Mouse (Mus musculus) heart, postnatal 0 days (tissue): Measurements from ENCODE around the gene Hnrnpf. TPM values are rescaled to one million over a fixed set of nuclear protein-coding genes. Genes with fewer than 3 reads are reported as not detected.

ENCODE experiments used
- ATAC-seq: fragments of 200-750 bp; cut with Nextera tagmentation; 2 replicates; pipeline ENCODE4 v1.8.0; 2017; ENCODE audit warnings: low read depth, moderate number of reproducible peaks, moderate library complexity; ENCODE audit not compliant: insufficient read depth
- DNase-seq: peaks from one replicate; pipeline ENCODE4 v3.0.0-alpha.2; 2016; ENCODE audit warnings: low spot score
- H3K27ac ChIP-seq: fragments of 300-500 bp; sonication (generic); 2 replicates; pipeline ENCODE4 v1.5.1; 2014; ENCODE audit warnings: low read depth, mild to moderate bottlenecking
- H3K27me3 ChIP-seq: fragments of 300-500 bp; sonication (generic); 2 replicates; pipeline ENCODE4 v1.6.1; 2014; ENCODE audit warnings: low read length, mixed read lengths; ENCODE audit not compliant: control insufficient read depth, insufficient read depth
- H3K36me3 ChIP-seq: fragments of 300-500 bp; sonication (generic); replicated peaks from 2 replicates; pipeline ENCODE4 v1.6.1; 2014; ENCODE audit warnings: low read length, mixed read lengths; ENCODE audit not compliant: control insufficient read depth, insufficient read depth
- H3K4me1 ChIP-seq: fragments of 300-500 bp; sonication (generic); 2 replicates; pipeline ENCODE4 v1.6.1; 2014; ENCODE audit warnings: antibody characterized with exemption; ENCODE audit not compliant: control insufficient read depth, insufficient read depth
- H3K4me2 ChIP-seq: fragments of 300-500 bp; sonication (generic); 2 replicates; pipeline ENCODE4 v1.6.1; 2014; ENCODE audit warnings: low read depth, mild to moderate bottlenecking, low read length, moderate library complexity
- H3K4me3 ChIP-seq: fragments of 300-500 bp; sonication (generic); 2 replicates; pipeline ENCODE4 v1.5.1; 2014; ENCODE audit warnings: low read depth, low read length
- H3K9ac ChIP-seq: fragments of 300-500 bp; sonication (generic); replicated peaks from 2 replicates; pipeline ENCODE4 v1.6.1; 2014; ENCODE audit warnings: low read depth, low read length, mixed read lengths
- H3K9me3 ChIP-seq: fragments of 300-500 bp; sonication (generic); replicated peaks from 2 replicates; pipeline ENCODE4 v1.6.1; 2016; ENCODE audit warnings: low read length; ENCODE audit not compliant: control insufficient read depth
- CTCF ChIP-seq: IDR thresholded peaks from 2 replicates; pipeline ENCODE4 v1.5.1; 2016; ENCODE audit warnings: antibody characterized with exemption, control low read depth, low read depth
- EP300 ChIP-seq: IDR thresholded peaks from 2 replicates; pipeline ENCODE4 v1.6.1; 2016; ENCODE audit warnings: antibody characterized with exemption, low read depth
- WGBS: fragments of 180-500 bp; shearing (Covaris S2); extraction: QIAGEN DNeasy Blood & Tissue Kit; methylation state at CpG from one replicate; pipeline ENCODE4 v1.1.7; 2014; 5-methylcytosine and 5-hydroxymethylcytosine counted together
- polyA plus RNA-seq: library from polyadenylated mRNA; unstranded; fragments of >200 nt; fragmentation: Nextera tagmentation; extraction: Ambion mirVana; gene quantifications from 2 replicates; pipeline ENCODE4 v1.2.1, GENCODE M21; 2015
- total RNA-seq: library from RNA; depleted of rRNA; stranded (reverse); fragments of >200 nt; gene quantifications from 2 replicates; pipeline ENCODE4 v1.2.3, GENCODE M21; 2014; ENCODE audit warnings: low replicate concordance

Gene Hnrnpf
- total and polyA plus RNA-seq, 2 experiments from 2014 or later, result 234 to 314 TPM

DNA sequence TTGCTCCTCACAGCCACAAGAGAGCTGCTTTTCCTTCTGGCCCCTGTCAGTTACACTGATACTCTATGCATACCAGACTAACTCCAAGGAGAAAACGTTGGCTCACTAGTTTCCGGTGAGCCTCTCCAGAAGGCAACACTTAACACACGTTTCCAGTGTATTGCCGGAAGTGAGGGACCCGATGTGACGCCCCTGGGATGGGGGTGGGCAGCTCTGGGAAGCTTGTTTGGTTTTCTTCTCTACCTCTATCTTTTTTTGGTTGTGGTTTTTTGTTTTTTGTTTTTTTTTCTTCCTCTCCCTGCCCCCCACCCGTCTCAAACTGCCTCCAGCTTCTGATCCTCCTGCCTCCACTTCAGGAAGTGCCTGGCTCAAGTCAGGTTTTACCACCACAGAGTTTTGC is 18.1 kb upstream of the Hnrnpf start:
- no peak overlapping the region for H3K9ac ChIP-seq
- no peaks in the 10 kb centered on the region for H3K36me3 ChIP-seq
- DNase-seq, result no peak
- H3K4me3 ChIP-seq, result no peak overlapping the region
- H3K4me1 ChIP-seq, result peaks cover 14% of the 10 kb centered on the region; the same call in 1 of the 2 replicates
- no peak for ATAC-seq
- no peaks in the 10 kb centered on the region for H3K27me3 ChIP-seq
- no peaks in the 10 kb centered on the region for H3K9me3 ChIP-seq
- H3K4me2 ChIP-seq, result no peak overlapping the region
- 56% methylated on average over 7 of the region's 7 CpGs for WGBS
- TF ChIP-seq EP300, result no peak
- TF ChIP-seq CTCF, result no peak
- no peak overlapping the region; the same call in 1 of the 2 replicates for H3K27ac ChIP-seq

DNA sequence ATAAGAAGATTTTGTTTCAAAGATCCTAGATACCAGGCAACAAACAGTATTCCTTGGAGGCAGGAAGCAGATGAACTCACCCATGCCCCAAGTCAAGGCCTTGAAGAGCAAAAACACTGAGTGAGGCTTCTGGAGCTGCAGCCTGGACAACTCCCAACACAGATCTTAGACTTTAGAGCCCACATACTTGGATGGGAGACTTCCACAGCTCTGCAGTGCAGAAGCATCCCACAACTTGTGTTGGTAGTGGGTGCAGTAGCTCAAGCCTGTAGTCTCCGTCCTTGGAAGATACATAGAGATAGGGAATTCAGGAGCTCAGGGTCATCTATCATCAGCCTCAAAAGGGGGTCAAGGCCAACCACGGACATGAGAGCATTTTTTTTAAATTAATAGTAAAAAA is 14.2 kb upstream of the Hnrnpf start:
- Histone ChIP-seq H3K27me3 (no peaks in the 10 kb centered on the region), H3K36me3 (no peaks in the 10 kb centered on the region), H3K4me3 (no peak overlapping the region), H3K9ac (no peak overlapping the region), H3K27ac (no peak overlapping the region), H3K4me2 (no peak overlapping the region), H3K9me3 (no peaks in the 10 kb centered on the region), H3K4me1 (0 out of 2 replicates have a peak, but pooled peaks cover 2% of the 10 kb centered on the region)
- TF ChIP-seq CTCF (no peak), EP300 (no peak)
- ATAC-seq (no peak), DNase-seq (no peak)
- WGBS, result 71% methylated on average over 2 of the region's 2 CpGs

DNA sequence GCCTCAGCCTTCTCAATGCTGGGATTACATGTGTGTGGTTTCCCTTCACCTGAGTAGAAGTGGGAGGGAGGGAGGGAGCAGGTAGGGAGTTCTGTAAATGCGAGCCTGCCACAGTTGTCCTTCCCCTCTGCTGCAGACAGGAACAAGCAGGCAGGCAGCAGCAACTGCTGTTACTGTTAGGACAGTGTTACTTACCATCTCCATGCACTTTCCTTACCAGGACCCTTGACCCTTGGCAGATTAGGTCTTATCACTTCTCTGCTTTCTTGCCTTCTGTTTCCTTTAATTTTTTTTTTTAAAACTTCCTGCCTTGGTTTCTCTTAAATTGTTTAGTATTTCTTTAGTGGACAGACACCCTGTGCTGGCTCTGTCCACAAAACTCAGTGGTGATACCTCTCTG is 12.1 kb upstream of the Hnrnpf start:
- WGBS, result 41% methylated on average over 1 of the region's 1 CpGs
- H3K4me2 ChIP-seq, result no peak overlapping the region
- no peak overlapping the region for H3K27ac ChIP-seq
- DNase-seq (no peak), ATAC-seq (no peak)
- no peaks in the 10 kb centered on the region for H3K9me3 ChIP-seq
- no peak for TF ChIP-seq CTCF
- TF ChIP-seq EP300, result no peak
- no peak overlapping the region for H3K9ac ChIP-seq
- H3K4me3 ChIP-seq, result no peak overlapping the region
- no peaks in the 10 kb centered on the region for H3K27me3 ChIP-seq
- no peaks in the 10 kb centered on the region for H3K4me1 ChIP-seq
- H3K36me3 ChIP-seq, result no peaks in the 10 kb centered on the region

DNA sequence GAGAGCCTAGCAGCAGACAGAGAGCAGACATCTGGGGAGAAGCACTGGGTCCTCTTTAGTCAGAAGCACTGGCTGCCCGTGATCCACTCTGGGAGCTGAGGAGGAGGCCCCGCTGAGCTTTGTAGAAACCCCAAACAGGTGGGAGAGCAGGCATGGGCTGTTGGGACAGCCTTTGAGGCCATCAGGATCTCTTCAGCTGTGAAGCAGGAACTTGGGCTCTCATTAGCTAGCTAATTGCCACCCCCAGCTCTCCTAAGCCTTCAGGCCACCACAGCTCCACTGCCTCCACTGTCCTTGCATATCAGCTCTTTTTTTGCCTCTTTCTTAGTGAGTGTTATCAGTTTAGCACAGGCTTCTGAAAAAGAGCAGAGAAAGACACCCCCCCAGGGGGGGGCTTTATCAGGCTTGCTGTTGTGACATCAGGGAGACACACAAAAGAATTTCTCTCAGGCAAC is 11.5 kb upstream of the Hnrnpf start:
- WGBS, result 52% methylated on average over 2 of the region's 2 CpGs
- TF ChIP-seq CTCF (no peak), EP300 (no peak)
- Histone ChIP-seq H3K27me3 (no peaks in the 10 kb centered on the region), H3K9ac (no peak overlapping the region), H3K4me1 (no peaks in the 10 kb centered on the region), H3K27ac (no peak overlapping the region), H3K4me3 (no peak overlapping the region), H3K9me3 (no peaks in the 10 kb centered on the region), H3K36me3 (no peaks in the 10 kb centered on the region), H3K4me2 (no peak overlapping the region)
- ATAC-seq, result no peak
- no peak for DNase-seq

DNA sequence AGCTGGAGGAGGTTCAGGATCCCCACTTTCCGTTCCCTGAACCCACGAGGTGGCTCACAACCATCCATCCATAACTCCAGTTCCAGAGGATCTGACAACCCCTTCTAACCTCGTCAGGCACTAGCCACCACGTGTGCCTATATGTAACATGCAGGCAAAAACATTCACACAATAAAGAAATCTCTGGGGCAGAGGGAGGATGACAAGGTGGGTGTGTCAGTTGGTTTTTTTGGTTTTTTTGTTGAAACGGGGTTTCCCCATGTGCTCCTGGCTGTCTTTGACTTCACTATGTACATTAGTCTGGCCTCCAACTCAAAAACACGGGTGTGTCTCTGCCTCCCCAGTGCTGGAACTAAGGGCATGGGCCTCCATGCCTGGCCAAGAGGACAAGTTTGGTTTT is 9.9 kb upstream of the Hnrnpf start:
- Histone ChIP-seq H3K4me1 (no peaks in the 10 kb centered on the region), H3K9ac (no peak overlapping the region), H3K4me2 (no peak overlapping the region), H3K27ac (no peak overlapping the region), H3K27me3 (no peaks in the 10 kb centered on the region), H3K9me3 (no peaks in the 10 kb centered on the region), H3K4me3 (no peak overlapping the region), H3K36me3 (no peaks in the 10 kb centered on the region)
- ATAC-seq (no peak), DNase-seq (no peak)
- TF ChIP-seq EP300 (no peak), CTCF (no peak)
- WGBS, result 72% methylated on average over 6 of the region's 6 CpGs
